Mouse (Mus musculus) thymus, adult 2 months (tissue): ENCODE measurements around the gene Dync1i1.

Source experiments
- CTCF ChIP-seq: fragments of 200-500 bp; IDR thresholded peaks from 2 replicates; pipeline ENCODE4 v1.5.1; 2012; ENCODE audit warnings: mild to moderate bottlenecking, control low read depth, low read length, moderate library complexity, borderline replicate concordance; ENCODE audit not compliant: control insufficient read depth, poor library complexity, insufficient read depth; ENCODE audit errors: extremely low read depth
- POLR2A ChIP-seq: fragments of 200-500 bp; IDR thresholded peaks from 2 replicates; pipeline ENCODE4 v1.6.1; 2012; ENCODE audit warnings: mild to moderate bottlenecking, low read length, control low read depth, moderate library complexity; ENCODE audit not compliant: control insufficient read depth, poor library complexity, insufficient read depth; ENCODE audit errors: extremely low read depth

DNA sequence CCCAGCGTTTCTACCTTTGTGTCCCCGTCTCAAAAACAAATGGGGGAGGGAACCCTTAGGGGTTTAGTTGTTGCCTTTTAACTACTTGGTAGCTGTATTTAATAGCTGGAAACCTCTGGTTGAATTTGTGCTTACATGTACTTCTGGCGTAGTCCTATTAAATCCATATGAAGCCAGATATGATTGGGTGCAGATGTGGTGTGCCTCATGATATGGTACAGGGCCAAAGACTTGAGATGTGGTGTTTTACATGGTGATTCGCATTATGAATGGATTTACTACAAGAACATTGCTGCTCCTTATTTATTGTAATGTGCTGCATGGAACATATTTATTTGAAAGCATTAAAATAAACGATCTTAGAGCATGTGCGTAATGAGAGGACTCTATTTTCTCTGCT lies 302.2 kb downstream of the Dync1i1 start:
- TF ChIP-seq CTCF (no peak), POLR2A (no peak)
